Mouse (Mus musculus): Measurements from ENCODE around the gene Tll2. TPM values are rescaled to one million over a fixed set of nuclear protein-coding genes. Genes with fewer than 3 reads are reported as not detected.

Tll2 gene
- polyA plus RNA-seq, 1 experiment from 2014 or later = not detected

DNA sequence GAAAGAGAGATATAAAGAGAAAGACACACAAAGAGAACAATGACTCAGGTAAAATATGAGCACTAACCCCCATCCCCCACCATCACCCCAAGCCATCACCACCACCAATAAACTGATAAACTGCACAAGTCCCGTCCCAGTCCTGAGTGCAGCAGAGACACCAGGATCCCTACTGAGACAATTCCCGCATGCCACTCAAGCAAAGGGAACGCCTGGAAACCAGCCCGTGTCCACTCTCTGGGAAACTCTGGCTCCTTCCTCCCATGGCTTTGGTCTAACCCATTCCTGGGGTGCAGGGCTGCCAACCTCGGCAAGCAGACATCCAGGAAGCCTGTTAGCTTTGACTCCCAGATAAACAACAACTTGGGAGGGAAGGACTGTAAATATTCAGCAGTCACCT is 96.6 kb downstream of the Tll2 start:
- no peak for ATAC-seq (replicated peaks; ENCODE audit: low FRiP score)
- no peaks in the 10 kb centered on the region for H3K27me3 ChIP-seq (replicated peaks; ENCODE audit: control insufficient read depth, insufficient read depth, low read length)
- no peak overlapping the region for H3K9ac ChIP-seq (ENCODE audit: low read depth, low read length)
- DNase-seq (ENCODE audit: low spot score) = no peak
- H3K4me2 ChIP-seq = no peak overlapping the region
- H3K4me3 ChIP-seq (ENCODE audit: low read depth, low read length) = no peak overlapping the region
- H3K4me1 ChIP-seq (replicated peaks; ENCODE audit: control insufficient read depth, insufficient read depth, low read length) = no peaks in the 10 kb centered on the region
- WGBS = 58% methylated on average over 5 of the region's 5 CpGs
- H3K27ac ChIP-seq (ENCODE audit: low read depth, low read length) = no peak overlapping the region
- no peaks in the 10 kb centered on the region for H3K36me3 ChIP-seq (ENCODE audit: control insufficient read depth, insufficient read depth, low read length)
- no peaks in the 10 kb centered on the region for H3K9me3 ChIP-seq (ENCODE audit: control insufficient read depth, low read length)

GRCm38 (mm10) chr19:41109496-41109895 is 97.1 kb downstream of the Tll2 start:
- Histone ChIP-seq H3K27me3 (replicated peaks; ENCODE audit: control insufficient read depth, insufficient read depth, low read length) (no peaks in the 10 kb centered on the region), H3K9ac (ENCODE audit: low read depth, low read length) (no peak overlapping the region), H3K36me3 (ENCODE audit: control insufficient read depth, insufficient read depth, low read length) (no peaks in the 10 kb centered on the region), H3K4me1 (replicated peaks; ENCODE audit: control insufficient read depth, insufficient read depth, low read length) (no peaks in the 10 kb centered on the region), H3K27ac (ENCODE audit: low read depth, low read length) (no peak overlapping the region), H3K4me3 (ENCODE audit: low read depth, low read length) (no peak overlapping the region), H3K9me3 (ENCODE audit: control insufficient read depth, low read length) (no peaks in the 10 kb centered on the region), H3K4me2 (no peak overlapping the region)
- WGBS = 75% methylated on average over 8 of the region's 8 CpGs
- no peak for ATAC-seq (replicated peaks; ENCODE audit: low FRiP score)
- no peak for DNase-seq (ENCODE audit: low spot score)

- H3K9ac ChIP-seq (ENCODE audit: low read depth, low read length) = no peak overlapping the region
- no peaks in the 10 kb centered on the region for H3K36me3 ChIP-seq (ENCODE audit: control insufficient read depth, insufficient read depth, low read length)
- no peaks in the 10 kb centered on the region for H3K9me3 ChIP-seq (ENCODE audit: control insufficient read depth, low read length)
- DNase-seq (ENCODE audit: low spot score) (no peak), ATAC-seq (replicated peaks; ENCODE audit: low FRiP score) (no peak)
- no peak overlapping the region for H3K27ac ChIP-seq (ENCODE audit: low read depth, low read length)
- H3K27me3 ChIP-seq (replicated peaks; ENCODE audit: control insufficient read depth, insufficient read depth, low read length) = no peaks in the 10 kb centered on the region
- no peak overlapping the region for H3K4me3 ChIP-seq (ENCODE audit: low read depth, low read length)
- H3K4me1 ChIP-seq (replicated peaks; ENCODE audit: control insufficient read depth, insufficient read depth, low read length) = no peaks in the 10 kb centered on the region
- no peak overlapping the region for H3K4me2 ChIP-seq
- WGBS = 82% methylated on average over 7 of the region's 7 CpGs
Observed at GRCm38 (mm10) chr19:41108666-41109065, 98.0 kb downstream of the Tll2 start.

DNA sequence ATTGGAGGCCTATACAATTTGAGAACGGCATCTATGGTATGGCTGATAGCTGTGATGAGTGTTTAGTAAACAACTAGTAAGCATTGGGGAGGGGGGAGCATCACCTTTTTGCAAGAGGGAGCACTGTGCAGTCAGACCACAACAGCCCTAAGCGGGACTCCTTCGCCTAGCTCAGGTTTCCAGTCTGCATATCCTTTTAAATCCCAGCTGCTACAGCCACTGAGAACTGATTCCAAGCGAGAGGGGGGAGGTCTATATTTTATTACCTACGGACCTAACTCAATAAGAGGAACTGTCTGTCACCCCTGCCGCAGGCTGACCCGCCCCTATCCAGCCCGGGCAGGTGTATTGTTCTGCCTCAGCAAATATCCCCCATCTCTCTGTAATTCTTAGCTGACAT is 99.1 kb downstream of the Tll2 start:
- Histone ChIP-seq H3K27me3 (replicated peaks; ENCODE audit: control insufficient read depth, insufficient read depth, low read length) (no peaks in the 10 kb centered on the region), H3K4me1 (replicated peaks; ENCODE audit: control insufficient read depth, insufficient read depth, low read length) (no peaks in the 10 kb centered on the region), H3K9ac (ENCODE audit: low read depth, low read length) (no peak overlapping the region), H3K36me3 (ENCODE audit: control insufficient read depth, insufficient read depth, low read length) (no peaks in the 10 kb centered on the region), H3K4me2 (no peak overlapping the region), H3K27ac (ENCODE audit: low read depth, low read length) (no peak overlapping the region), H3K4me3 (ENCODE audit: low read depth, low read length) (no peak overlapping the region), H3K9me3 (ENCODE audit: control insufficient read depth, low read length) (no peaks in the 10 kb centered on the region)
- no peak for ATAC-seq (replicated peaks; ENCODE audit: low FRiP score)
- DNase-seq (ENCODE audit: low spot score) = no peak
- 65% methylated on average over 8 of the region's 8 CpGs for WGBS

GRCm38 (mm10) chr19:41104922-41105321 is 101.7 kb downstream of the Tll2 start:
- no peak for ATAC-seq (replicated peaks; ENCODE audit: low FRiP score)
- Histone ChIP-seq H3K4me1 (replicated peaks; ENCODE audit: control insufficient read depth, insufficient read depth, low read length) (no peaks in the 10 kb centered on the region), H3K36me3 (ENCODE audit: control insufficient read depth, insufficient read depth, low read length) (no peaks in the 10 kb centered on the region), H3K27ac (ENCODE audit: low read depth, low read length) (no peak overlapping the region), H3K9me3 (ENCODE audit: control insufficient read depth, low read length) (no peaks in the 10 kb centered on the region), H3K4me3 (ENCODE audit: low read depth, low read length) (no peak overlapping the region), H3K27me3 (replicated peaks; ENCODE audit: control insufficient read depth, insufficient read depth, low read length) (no peaks in the 10 kb centered on the region), H3K9ac (ENCODE audit: low read depth, low read length) (no peak overlapping the region), H3K4me2 (no peak overlapping the region)
- 58% methylated on average over 8 of the region's 8 CpGs for WGBS
- DNase-seq (ENCODE audit: low spot score) = no peak

GRCm38 (mm10) chr19:41101390-41101789 is 105.2 kb downstream of the Tll2 start:
- no peak for DNase-seq (ENCODE audit: low spot score)
- H3K4me3 ChIP-seq (ENCODE audit: low read depth, low read length) = no peak overlapping the region
- ATAC-seq (replicated peaks; ENCODE audit: low FRiP score) = no peak
- H3K27me3 ChIP-seq (replicated peaks; ENCODE audit: control insufficient read depth, insufficient read depth, low read length) = no peaks in the 10 kb centered on the region
- no peak overlapping the region for H3K4me2 ChIP-seq
- H3K9me3 ChIP-seq (ENCODE audit: control insufficient read depth, low read length) = no peaks in the 10 kb centered on the region
- no peak overlapping the region for H3K9ac ChIP-seq (ENCODE audit: low read depth, low read length)
- H3K4me1 ChIP-seq (replicated peaks; ENCODE audit: control insufficient read depth, insufficient read depth, low read length) = no peaks in the 10 kb centered on the region
- 77% methylated on average over 8 of the region's 8 CpGs for WGBS
- no peak overlapping the region for H3K27ac ChIP-seq (ENCODE audit: low read depth, low read length)
- H3K36me3 ChIP-seq (ENCODE audit: control insufficient read depth, insufficient read depth, low read length) = no peaks in the 10 kb centered on the region

DNA sequence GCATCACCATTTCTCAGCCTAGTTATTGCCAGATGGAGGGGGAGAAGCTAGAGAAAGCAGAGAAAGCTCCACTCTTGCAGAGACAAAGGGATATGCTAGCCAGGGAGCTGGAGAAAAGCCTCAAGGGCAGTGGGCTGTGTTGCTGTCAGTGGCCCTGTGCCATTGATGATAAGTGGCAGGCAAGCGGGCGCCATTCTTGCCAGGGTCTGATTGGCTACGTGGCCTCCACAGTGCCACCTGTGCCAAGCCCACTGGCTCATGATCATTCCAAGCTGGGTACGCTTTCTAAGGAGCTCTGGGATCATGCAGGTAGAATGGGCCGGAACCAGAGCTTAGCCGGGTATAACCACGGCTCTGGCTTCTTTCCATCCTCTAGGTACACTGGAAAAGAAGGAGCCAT is 105.8 kb downstream of the Tll2 start:
- Histone ChIP-seq H3K36me3 (ENCODE audit: control insufficient read depth, insufficient read depth, low read length) (no peaks in the 10 kb centered on the region), H3K4me2 (no peak overlapping the region), H3K4me1 (replicated peaks; ENCODE audit: control insufficient read depth, insufficient read depth, low read length) (no peaks in the 10 kb centered on the region), H3K9ac (ENCODE audit: low read depth, low read length) (no peak overlapping the region), H3K27me3 (replicated peaks; ENCODE audit: control insufficient read depth, insufficient read depth, low read length) (no peaks in the 10 kb centered on the region), H3K4me3 (ENCODE audit: low read depth, low read length) (no peak overlapping the region), H3K9me3 (ENCODE audit: control insufficient read depth, low read length) (no peaks in the 10 kb centered on the region), H3K27ac (ENCODE audit: low read depth, low read length) (no peak overlapping the region)
- no peak for DNase-seq (ENCODE audit: low spot score)
- no peak for ATAC-seq (replicated peaks; ENCODE audit: low FRiP score)
- WGBS = 91% methylated on average over 7 of the region's 7 CpGs

- no peak overlapping the region for H3K4me3 ChIP-seq (ENCODE audit: low read depth, low read length)
- ATAC-seq (replicated peaks; ENCODE audit: low FRiP score) = no peak
- H3K4me1 ChIP-seq (replicated peaks; ENCODE audit: control insufficient read depth, insufficient read depth, low read length) = no peaks in the 10 kb centered on the region
- no peak overlapping the region for H3K9ac ChIP-seq (ENCODE audit: low read depth, low read length)
- H3K27ac ChIP-seq (ENCODE audit: low read depth, low read length) = no peak overlapping the region
- no peak overlapping the region for H3K4me2 ChIP-seq
- H3K27me3 ChIP-seq (replicated peaks; ENCODE audit: control insufficient read depth, insufficient read depth, low read length) = no peaks in the 10 kb centered on the region
- DNase-seq (ENCODE audit: low spot score) = no peak
- 78% methylated on average over 4 of the region's 4 CpGs for WGBS
- no peaks in the 10 kb centered on the region for H3K36me3 ChIP-seq (ENCODE audit: control insufficient read depth, insufficient read depth, low read length)
- no peaks in the 10 kb centered on the region for H3K9me3 ChIP-seq (ENCODE audit: control insufficient read depth, low read length)
Observed at GRCm38 (mm10) chr19:41097038-41097437, 109.6 kb downstream of the Tll2 start.

GRCm38 (mm10) chr19:41091901-41092300 is 114.7 kb downstream of the Tll2 start:
- Histone ChIP-seq H3K9ac (ENCODE audit: low read depth, low read length) (no peak overlapping the region), H3K9me3 (ENCODE audit: control insufficient read depth, low read length) (no peaks in the 10 kb centered on the region), H3K27me3 (replicated peaks; ENCODE audit: control insufficient read depth, insufficient read depth, low read length) (peaks cover 11% of the 10 kb centered on the region; the same call in 1 of the 2 replicates), H3K4me2 (no peak overlapping the region), H3K4me3 (ENCODE audit: low read depth, low read length) (no peak overlapping the region), H3K36me3 (ENCODE audit: control insufficient read depth, insufficient read depth, low read length) (no peaks in the 10 kb centered on the region), H3K4me1 (replicated peaks; ENCODE audit: control insufficient read depth, insufficient read depth, low read length) (no peaks in the 10 kb centered on the region), H3K27ac (ENCODE audit: low read depth, low read length) (no peak overlapping the region)
- WGBS = 38% methylated on average over 2 of the region's 2 CpGs
- ATAC-seq (replicated peaks; ENCODE audit: low FRiP score) (no peak), DNase-seq (ENCODE audit: low spot score) (no peak)
